Mouse (Mus musculus) left cerebral cortex, postnatal 36 days (tissue): ENCODE data around the gene Akap11. TPM values are rescaled to one million over a fixed set of nuclear protein-coding genes. Genes with fewer than 3 reads are reported as not detected.

ENCODE experiments used
- DNase-seq, 2 experiments: peaks; one replicate each; pipeline ENCODE4 v3.0.0; 2021 to 2022; ENCODE audit warnings: low spot score in 2 of 2, mixed read lengths in 1 of 2
- intact Hi-C: fragments of 180-260 bp; cut with DNase I; formaldehyde crosslinking; loops from one replicate; pipeline ENCODE4 v1.15.1; 2025
- total RNA-seq, 2 experiments: library from RNA; stranded (reverse); gene quantifications; 2 replicates each; pipeline ENCODE4 v1.2.3; 2021

Akap11 gene
- total RNA-seq, 2 experiments from 2014 or later, result 160 to 181 TPM

- intact Hi-C loops, result no loop called here
- no peak for DNase-seq
Measured at GRCm38 (mm10) chr14:78530256-78530655, 6.4 kb downstream of the Akap11 start.

DNA sequence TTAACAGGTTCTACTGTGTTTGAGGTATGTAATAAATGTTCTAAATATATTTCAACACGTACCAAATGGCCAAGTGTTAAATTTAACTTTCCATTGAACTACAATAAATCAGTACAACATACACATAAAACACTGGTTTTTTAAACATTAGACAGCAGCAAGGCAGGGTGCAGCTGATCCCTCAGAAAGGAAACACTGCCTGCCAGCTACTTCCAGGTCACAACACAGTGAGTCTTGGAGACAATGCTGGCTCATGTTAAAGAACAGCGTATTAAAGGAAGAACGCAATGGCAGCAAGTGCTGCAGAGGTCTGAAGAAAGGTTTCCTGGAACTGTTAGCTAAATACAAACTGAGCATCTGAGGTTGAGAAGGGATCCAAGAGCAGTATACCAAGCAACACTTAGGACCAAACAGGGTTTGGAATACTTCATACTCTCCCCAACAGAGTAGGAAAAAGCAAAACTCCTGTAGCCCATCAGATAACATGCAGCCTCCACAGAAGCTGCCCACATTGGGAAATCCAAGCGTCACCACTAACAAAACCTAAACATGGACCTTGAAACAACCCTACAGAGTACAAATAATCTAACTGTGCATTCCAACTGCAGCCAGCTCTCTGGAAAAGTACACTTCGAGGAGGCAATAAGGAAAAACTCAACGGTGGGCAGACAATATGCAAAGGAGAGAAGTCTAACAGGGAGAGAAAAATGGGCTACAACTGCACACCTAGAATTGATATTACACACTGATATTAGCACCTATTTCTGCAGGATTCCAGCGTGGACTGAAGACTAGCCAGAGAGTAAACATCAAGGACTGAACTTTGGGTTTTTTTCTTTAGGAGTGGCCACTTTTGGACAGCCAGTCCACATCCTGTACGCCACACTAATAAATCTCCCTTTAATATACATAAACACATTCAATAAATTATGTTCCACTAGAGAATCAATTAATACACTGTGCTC, 7.9 kb downstream of the Akap11 start:
- intact Hi-C loops, result no loop called here
- DNase-seq, result no peak

DNA sequence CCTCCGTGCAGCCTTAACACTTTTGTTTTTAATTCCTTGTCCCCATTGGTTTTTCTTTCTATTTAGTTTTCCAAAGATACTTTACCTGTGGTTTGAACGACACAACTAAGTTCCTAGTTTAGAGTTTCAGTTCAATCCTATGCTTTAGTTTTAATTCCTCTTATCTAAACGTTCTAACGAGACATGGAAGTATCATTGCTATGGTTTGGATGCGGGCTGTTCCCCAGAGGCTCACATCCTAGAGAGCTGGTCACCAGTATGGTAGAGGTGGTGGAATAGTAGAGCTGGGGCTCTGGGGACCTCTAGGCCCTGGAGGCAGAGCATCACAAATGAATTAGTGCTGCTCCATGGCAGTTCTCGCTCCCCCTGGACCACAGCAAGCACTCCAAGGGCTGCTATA, 9.7 kb downstream of the Akap11 start:
- no peak for DNase-seq
- intact Hi-C loops, result no loop called here

- no peak for DNase-seq
- intact Hi-C loops, result no loop called here
Measured at GRCm38 (mm10) chr14:78526475-78526874, 10.1 kb downstream of the Akap11 start.

DNA sequence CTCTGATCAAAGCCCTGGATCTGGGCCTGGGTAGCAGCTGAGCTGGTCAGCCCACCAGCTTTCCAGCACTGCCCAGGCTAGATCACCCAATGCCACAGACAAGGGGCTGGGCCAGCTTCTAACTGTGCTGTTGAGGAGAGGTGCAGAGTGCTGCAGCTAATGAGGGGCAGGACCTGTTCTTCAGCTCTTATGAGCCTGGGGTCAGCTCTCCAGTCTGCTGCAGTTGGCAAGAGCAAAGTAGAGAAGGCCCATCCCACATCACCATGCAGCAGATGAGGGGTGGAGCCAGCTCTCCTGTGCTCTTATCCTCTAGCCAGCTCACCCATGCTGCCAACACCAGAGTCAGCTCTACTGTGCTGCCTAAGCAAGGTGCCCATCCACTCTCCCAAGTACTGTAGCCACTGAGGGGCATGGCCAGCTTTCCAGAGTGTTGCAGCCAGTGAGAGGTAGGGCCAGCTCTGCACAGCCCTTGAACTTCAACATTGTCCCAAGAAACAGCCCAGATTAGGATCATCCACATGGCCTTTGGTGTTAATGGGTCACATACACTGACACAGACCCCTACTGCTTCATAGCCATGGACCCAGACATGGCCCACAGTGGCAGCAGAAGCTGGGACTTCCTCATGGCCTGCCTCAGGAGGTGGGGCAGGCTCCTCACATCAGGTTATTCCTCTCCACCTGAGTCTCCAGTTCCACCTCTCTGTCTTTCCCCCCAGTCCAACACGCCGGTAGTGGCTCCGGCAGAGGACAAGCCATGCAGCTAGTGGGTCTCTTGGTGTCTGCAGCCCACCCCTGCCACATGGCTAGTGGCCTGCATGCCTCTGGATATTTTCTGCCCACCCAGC, 10.8 kb downstream of the Akap11 start:
- intact Hi-C loops, result no loop called here
- no peak for DNase-seq

GRCm38 (mm10) chr14:78525059-78525458, 11.5 kb downstream of the Akap11 start:
- DNase-seq, result no peak
- intact Hi-C loops, result no loop called here

DNA sequence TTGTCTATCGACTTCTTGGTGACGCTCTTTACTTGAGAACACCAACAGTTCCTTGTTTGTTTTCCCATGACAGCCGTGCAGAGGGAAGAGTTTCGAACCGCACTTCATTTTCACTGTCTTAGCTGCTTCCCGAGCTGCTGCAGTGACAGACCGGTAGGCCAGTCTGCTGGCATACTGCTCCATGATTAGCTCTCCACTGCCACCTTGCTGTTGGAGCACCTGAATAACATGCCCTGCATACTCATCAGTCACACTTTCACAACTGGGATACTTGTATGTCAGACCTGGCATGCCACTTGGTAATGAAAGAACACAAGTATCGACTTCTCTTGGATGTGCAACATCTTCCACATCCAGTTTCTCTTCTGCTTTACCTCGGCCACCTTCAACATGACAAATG, 25.9 kb downstream of the Akap11 start:
- DNase-seq, result no peak
- intact Hi-C loops, result no loop called here

DNA sequence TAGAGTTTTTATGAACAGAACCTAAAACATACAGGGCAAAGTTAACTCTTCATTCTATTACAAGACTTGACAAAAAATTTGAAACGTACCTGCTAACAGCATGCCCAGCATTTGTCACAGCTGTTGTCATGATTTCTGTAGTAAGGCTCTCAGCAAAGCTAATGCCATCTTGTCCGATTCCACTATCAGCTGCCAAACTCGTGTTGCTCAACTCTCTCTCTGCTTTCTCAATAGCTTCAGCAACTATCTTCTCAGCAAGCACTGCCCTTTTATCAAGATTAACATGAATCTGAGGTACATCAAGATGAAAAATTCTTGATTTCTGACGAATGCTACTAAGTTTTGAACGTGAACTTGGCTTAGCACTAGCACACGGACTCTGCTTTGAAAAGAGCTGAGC, 26.8 kb downstream of the Akap11 start:
- intact Hi-C loops, result no loop called here
- DNase-seq, result no peak

DNA sequence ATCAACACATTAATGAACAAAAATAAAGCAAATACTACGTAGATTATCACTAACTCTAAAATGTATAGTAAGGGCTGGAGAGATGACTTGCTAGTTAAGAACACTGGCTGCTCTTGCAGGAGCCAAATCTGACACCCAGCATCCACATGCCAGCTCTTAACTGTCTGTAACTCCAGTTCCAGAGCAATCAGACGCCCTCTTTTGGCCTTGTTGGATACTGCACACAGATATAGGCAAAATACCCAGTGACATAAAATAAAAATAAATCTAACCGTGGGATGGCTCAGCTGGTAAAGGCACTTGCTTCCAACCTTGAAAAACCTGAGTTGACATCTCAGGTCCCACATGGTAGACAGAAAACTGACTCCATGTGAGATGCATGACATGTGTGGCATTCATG, 36.0 kb downstream of the Akap11 start:
- intact Hi-C loops, result no loop called here
- DNase-seq, result no peak

DNA sequence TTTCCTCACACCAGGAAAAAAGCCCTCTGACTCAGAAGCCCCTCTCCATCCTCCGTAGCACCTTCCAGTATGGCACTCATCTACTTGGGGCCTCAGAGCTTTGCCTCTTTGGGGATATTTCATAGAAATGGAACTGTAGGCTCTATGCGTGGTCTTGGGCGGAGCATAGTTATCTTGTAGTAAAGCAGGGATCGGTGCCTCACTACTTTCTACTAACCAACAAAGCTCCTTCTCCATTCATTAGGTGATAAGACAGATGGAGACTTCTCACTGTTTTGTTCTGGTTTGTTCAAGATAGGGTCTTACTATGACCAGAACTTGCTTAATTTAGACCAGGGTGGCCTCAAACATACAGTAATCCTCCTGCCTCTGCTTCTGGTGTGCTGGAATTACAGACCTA, 39.9 kb downstream of the Akap11 start:
- intact Hi-C loops, result no loop called here
- DNase-seq, result no peak

- intact Hi-C loops, result no loop called here
Measured at GRCm38 (mm10) chr14:78495241-78495640, 41.4 kb downstream of the Akap11 start.

DNA sequence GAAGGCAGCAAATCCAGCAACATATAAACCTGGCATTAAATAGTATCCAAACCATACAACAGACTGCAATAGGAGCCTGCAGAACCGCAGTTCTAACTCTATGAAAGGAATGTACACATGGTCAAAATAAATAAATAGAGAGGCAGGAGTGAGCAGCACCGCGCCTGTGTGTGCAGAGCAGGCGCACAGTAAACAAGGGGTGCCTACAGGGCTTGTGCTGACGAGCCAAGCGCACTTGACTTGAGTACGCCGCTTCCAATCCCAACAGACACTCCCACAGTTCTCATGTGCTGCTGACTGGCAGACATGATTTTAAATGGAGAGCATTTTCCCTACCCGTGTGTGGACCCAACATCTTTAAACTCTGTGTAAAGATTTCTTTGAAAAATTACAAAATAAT, 44.0 kb downstream of the Akap11 start:
- intact Hi-C loops, result no loop called here
- DNase-seq, result no peak

More at GRCm38 (mm10) chr14:78495241-78495640, 41.4 kb downstream of the Akap11 start:
- no peak for DNase-seq

GRCm38 (mm10) chr14:78491432-78491831, 45.2 kb downstream of the Akap11 start:
- intact Hi-C loops, result no loop called here
- peak; percentile 47 to 62 for DNase-seq

GRCm38 (mm10) chr14:78482385-78483231, 54.0 kb downstream of the Akap11 start:
- intact Hi-C loops, result loop anchor here (2.0 to 10.0 kb wide), 3 partner anchors 180 to 1348 kb away; no protein-coding TSS in a partner anchor
- DNase-seq, result peak; percentile 52 to 58

GRCm38 (mm10) chr14:78474058-78474457, 62.5 kb downstream of the Akap11 start:
- intact Hi-C loops, result no loop called here
- no peak for DNase-seq

GRCm38 (mm10) chr14:78470714-78471113, 65.9 kb downstream of the Akap11 start:
- intact Hi-C loops, result no loop called here
- DNase-seq, result no peak

DNA sequence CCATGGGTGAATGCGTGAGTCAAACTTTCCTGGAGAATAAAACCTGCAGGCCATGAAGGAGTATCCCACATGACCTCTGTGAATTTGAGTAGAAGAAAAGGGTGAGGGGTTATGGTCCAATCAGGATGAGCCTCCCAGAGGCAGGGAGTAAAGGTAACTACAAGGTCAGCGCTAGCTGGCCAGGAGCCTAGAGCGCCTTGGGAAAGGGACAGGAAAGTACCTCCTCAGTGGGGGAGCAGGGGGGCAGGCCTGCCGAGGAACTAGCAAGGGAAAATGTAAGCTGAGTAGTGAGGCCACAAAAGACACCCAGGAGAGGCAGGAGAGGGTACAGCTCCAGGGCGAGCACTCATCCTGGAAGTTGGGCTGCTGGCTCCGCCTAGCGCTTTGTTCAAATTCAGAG, 67.6 kb downstream of the Akap11 start:
- DNase-seq, result no peak
- intact Hi-C loops, result no loop called here

GRCm38 (mm10) chr14:78467994-78468393, 68.6 kb downstream of the Akap11 start:
- intact Hi-C loops, result no loop called here
- DNase-seq, result no peak

DNA sequence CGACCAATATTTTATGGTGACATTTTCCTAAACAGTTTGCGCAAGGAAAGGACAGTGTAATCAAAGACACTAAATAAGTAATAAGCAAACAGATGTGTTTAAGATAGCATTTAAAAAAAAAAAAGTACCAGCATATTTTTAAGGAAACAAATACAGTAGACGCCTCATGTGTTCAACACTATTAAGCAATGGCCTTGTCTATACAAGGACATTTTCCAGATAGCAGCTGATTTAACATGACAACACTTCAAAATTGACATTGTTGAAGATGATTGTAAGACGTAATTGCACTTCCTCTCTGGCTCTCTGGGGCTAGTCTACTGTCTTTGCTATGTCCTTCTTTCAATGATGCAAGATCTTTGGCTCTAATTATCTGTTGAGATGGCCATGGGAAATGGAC, 72.3 kb downstream of the Akap11 start:
- no peak for DNase-seq
- intact Hi-C loops, result no loop called here

GRCm38 (mm10) chr14:78459121-78459520, 77.5 kb downstream of the Akap11 start:
- no peak for DNase-seq
- intact Hi-C loops, result no loop called here
